Mouse (Mus musculus) myocyte (in vitro differentiated cells): Measurements from ENCODE around the gene Mrpl54. TPM values are rescaled to one million over a fixed set of nuclear protein-coding genes. Genes with fewer than 3 reads are reported as not detected.

Experiments used
- H3K27me3 ChIP-seq: one replicate; pipeline ENCODE4 v1.6.1; 2011; ENCODE audit not compliant: control insufficient read depth, insufficient read depth, insufficient read length
- H3K36me3 ChIP-seq: one replicate; pipeline ENCODE4 v1.6.1; 2011; ENCODE audit not compliant: control insufficient read depth, insufficient read depth
- H3K4me2 ChIP-seq: one replicate; pipeline ENCODE4 v1.6.1; 2011; ENCODE audit warnings: low read depth, control low read depth
- H3K4me3 ChIP-seq: one replicate; pipeline ENCODE4 v1.5.1; 2011; ENCODE audit warnings: mild to moderate bottlenecking, control low read depth, moderate library complexity
- H3K79me2 ChIP-seq: one replicate; pipeline ENCODE4 v1.6.1; 2011; ENCODE audit not compliant: control insufficient read depth, insufficient read depth
- H3ac ChIP-seq: one replicate; pipeline ENCODE4 v1.6.1; 2011; ENCODE audit not compliant: control insufficient read depth, insufficient read length
- CEBPB ChIP-seq: IDR thresholded peaks from 2 replicates; pipeline ENCODE4 v1.6.1; 2011; ENCODE audit warnings: mild to moderate bottlenecking, moderate library complexity; ENCODE audit not compliant: poor library complexity, insufficient read depth, severe bottlenecking
- E2F4 ChIP-seq: IDR thresholded peaks from one replicate; pipeline ENCODE4 v1.6.1; 2011; ENCODE audit warnings: mild to moderate bottlenecking, control low read depth, moderate library complexity; ENCODE audit not compliant: insufficient read depth
- MAX ChIP-seq: IDR thresholded peaks from one replicate; pipeline ENCODE4 v1.6.1; 2011; ENCODE audit warnings: low read depth, mild to moderate bottlenecking, control low read depth
- MYOD1 ChIP-seq, 3 experiments: IDR thresholded peaks; one replicate each; pipeline ENCODE4 v1.6.1; 2011; ENCODE audit warnings: control low read depth in 2 of 3, low read depth in 2 of 3, mild to moderate bottlenecking in 2 of 3, moderate library complexity in 1 of 3; ENCODE audit not compliant: insufficient read length in 2 of 3, control insufficient read depth in 1 of 3
- MYOG ChIP-seq, 3 experiments: IDR thresholded peaks; one replicate each; pipeline ENCODE4 v1.6.1; 2011; ENCODE audit warnings: control low read depth in 2 of 3, low read depth in 2 of 3, mild to moderate bottlenecking in 2 of 3; ENCODE audit not compliant: insufficient read length in 2 of 3, control insufficient read depth in 1 of 3, insufficient read depth in 1 of 3
- POLR2A ChIP-seq: IDR thresholded peaks from one replicate; pipeline ENCODE4 v1.6.1; 2011; ENCODE audit warnings: low read depth, mild to moderate bottlenecking, control low read depth, moderate library complexity; ENCODE audit not compliant: insufficient read length
- POLR2AphosphoS2 ChIP-seq: IDR thresholded peaks from one replicate; pipeline ENCODE4 v1.6.1; 2011; ENCODE audit warnings: low read depth, control low read depth; ENCODE audit not compliant: insufficient read length
- REST ChIP-seq: IDR thresholded peaks from one replicate; pipeline ENCODE4 v1.6.1; 2011; ENCODE audit warnings: mild to moderate bottlenecking, control low read depth, moderate library complexity; ENCODE audit not compliant: insufficient read depth, insufficient read length
- SRF ChIP-seq: IDR thresholded peaks from one replicate; pipeline ENCODE4 v1.6.1; 2011; ENCODE audit warnings: low read depth; ENCODE audit not compliant: control insufficient read depth, insufficient read length
- TCF12 ChIP-seq: IDR thresholded peaks from one replicate; pipeline ENCODE4 v1.6.1; 2011; ENCODE audit warnings: mild to moderate bottlenecking, control low read depth; ENCODE audit not compliant: poor library complexity, insufficient read depth, severe bottlenecking
- TCF3 ChIP-seq: IDR thresholded peaks from one replicate; pipeline ENCODE4 v1.6.1; 2011; ENCODE audit warnings: low read depth, control low read depth; ENCODE audit not compliant: insufficient read length
- USF1 ChIP-seq: IDR thresholded peaks from one replicate; pipeline ENCODE4 v1.6.1; 2011; ENCODE audit warnings: low read depth, mild to moderate bottlenecking, control low read depth, moderate library complexity
- polyA plus RNA-seq: library from polyadenylated mRNA; unstranded; fragments of >200 nt; fragmentation: generic; extraction: Trizol; gene quantifications from one replicate; pipeline ENCODE4 v1.2.1, GENCODE M21; 2012; ENCODE audit warnings: missing spikeins

The Mrpl54 gene
- polyA plus RNA-seq = 167 TPM

DNA sequence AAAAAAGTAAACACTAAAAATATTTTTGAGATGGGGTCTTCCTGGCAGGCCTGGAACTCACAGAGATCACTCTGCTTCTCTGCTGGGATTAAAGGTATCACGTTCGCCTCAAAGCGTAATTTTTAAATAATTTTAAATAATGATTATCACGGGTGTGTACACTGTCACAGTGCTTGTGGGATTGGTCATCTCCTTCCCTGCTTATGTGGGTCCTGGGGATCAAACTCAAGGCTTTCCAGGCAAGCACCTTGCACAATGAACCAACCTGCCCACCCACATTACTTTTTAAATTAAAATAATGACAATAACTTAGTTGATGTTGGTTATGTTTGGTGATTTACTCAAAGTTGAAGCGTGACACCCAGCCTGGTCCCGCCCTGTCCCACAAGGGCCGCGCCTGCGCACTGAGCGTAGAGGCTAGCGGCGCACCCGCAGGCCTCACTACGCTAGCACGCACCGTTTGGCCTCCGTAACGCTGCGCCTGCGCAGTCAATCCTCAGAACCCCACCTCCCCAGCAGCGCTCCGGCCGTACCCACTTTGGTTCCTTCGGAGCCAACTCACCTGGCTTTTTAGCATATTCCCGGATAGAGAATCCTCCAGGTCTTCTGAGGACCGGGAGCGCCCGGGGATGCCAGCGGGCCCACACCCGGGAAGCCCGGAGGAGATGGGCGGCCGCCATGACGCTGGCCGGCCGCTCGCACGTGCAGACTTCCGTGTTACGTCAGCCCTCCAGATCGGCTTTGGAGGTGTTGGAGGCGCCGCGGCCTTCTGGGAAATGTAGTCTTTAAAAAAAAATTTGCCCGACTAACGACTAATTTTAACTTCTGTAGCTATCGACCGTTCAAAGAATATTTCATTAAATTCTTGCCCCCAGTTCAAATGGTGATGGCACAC, at the start of gene Mrpl54, which contains the start of gene Apba3:
Gene Mrpl54, minus strand, starts transcription at position 724 of the 895 bp plus-strand sequence.
Gene Apba3, plus strand, starts transcription at position 750 of the 895 bp plus-strand sequence.
- peaks cover 34% of the 10 kb centered on the region for H3K79me2 ChIP-seq
- no peaks in the 10 kb centered on the region for H3K27me3 ChIP-seq
- TF ChIP-seq POLR2AphosphoS2 (peak; percentile 86), REST (no peak), MYOD1 (IDR thresholded peaks at IDR 0.05; ENCODE audit: control insufficient read depth in 1 of 3, insufficient read length in 2 of 3, low read depth in 2 of 3) (peak in 1 of 3 experiments; percentile 2), TCF3 (no peak), USF1 (peak; percentile 25), CEBPB (peak; percentile 49; the same call in 1 of the 2 replicates), MAX (peak; percentile 29), POLR2A (peak; percentile 90)
- H3K4me3 ChIP-seq = peak within 1 kb of the TSS; percentile 86
- H3ac ChIP-seq = peak within 1 kb of the TSS; percentile 26
- no peaks in the 10 kb centered on the region for H3K36me3 ChIP-seq
- H3K4me2 ChIP-seq = peak within 1 kb of the TSS; percentile 75

DNA sequence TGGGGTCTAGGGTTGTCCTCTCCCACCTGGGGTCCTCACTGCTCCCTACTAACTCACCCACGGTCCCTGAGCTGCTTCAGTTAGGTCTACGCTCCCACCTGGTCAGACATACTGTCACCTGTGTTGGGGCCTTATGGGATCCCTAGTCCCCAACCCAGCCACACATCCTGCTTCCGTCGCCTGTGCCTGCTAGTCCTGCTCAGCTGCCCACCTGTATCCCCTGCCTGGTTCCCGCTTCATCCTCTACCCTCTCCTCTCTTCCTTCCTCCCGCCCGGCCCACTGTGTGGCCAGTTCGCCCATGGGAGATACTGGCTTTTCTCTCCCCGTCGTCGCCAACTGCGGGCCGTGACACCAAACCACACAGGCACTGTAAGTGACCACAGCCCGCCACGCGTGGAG, 48.9 kb upstream of the Mrpl54 start:
- no peak overlapping the region for H3K4me2 ChIP-seq
- no peaks in the 10 kb centered on the region for H3K36me3 ChIP-seq
- H3K27me3 ChIP-seq = no peaks in the 10 kb centered on the region
- no peak overlapping the region for H3K4me3 ChIP-seq
- no peaks in the 10 kb centered on the region for H3K79me2 ChIP-seq
- TF ChIP-seq USF1 (no peak), REST (no peak), MYOG (IDR thresholded peaks at IDR 0.05; ENCODE audit: control insufficient read depth in 1 of 3, insufficient read depth in 1 of 3, insufficient read length in 2 of 3, low read depth in 2 of 3) (no peak), CEBPB (no peak), TCF12 (no peak), POLR2A (no peak), MAX (no peak), E2F4 (no peak), TCF3 (no peak), POLR2AphosphoS2 (no peak), SRF (no peak), MYOD1 (IDR thresholded peaks at IDR 0.05; ENCODE audit: control insufficient read depth in 1 of 3, insufficient read length in 2 of 3, low read depth in 2 of 3) (no peak)
- H3ac ChIP-seq = no peak overlapping the region

- Histone ChIP-seq H3ac (no peak overlapping the region), H3K36me3 (no peaks in the 10 kb centered on the region), H3K4me3 (no peak overlapping the region), H3K4me2 (no peak overlapping the region), H3K27me3 (no peaks in the 10 kb centered on the region), H3K79me2 (no peaks in the 10 kb centered on the region)
- peak; percentile 32 for TF ChIP-seq USF1
- no peak for TF ChIP-seq E2F4
These were observed 47.5 kb upstream of the Mrpl54 start for GRCm38 (mm10) chr10:81314201-81314600.

DNA sequence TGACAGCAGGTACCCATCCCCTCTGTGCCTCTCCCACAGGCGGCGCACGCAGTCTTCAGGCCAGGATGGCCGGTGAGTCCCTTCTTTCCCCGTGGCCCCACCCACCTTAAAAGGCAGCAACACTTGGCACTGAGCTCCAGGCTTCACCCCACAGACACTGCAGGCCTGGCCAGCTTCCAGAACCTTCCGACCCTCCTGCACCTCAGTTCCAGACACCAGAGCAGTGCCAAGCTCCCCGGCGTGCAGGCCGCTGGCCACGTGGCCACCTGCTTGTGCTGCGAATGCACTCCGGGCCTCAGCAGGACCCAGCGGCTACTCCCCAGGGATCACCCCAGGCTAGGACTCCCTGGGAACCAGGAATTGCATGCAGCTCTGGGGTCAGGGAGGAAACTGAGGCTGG, 46.8 kb upstream of the Mrpl54 start:
- no peaks in the 10 kb centered on the region for H3K79me2 ChIP-seq
- H3K4me2 ChIP-seq = no peak overlapping the region
- no peaks in the 10 kb centered on the region for H3K36me3 ChIP-seq
- no peak overlapping the region for H3ac ChIP-seq
- H3K4me3 ChIP-seq = no peak overlapping the region
- TF ChIP-seq SRF (no peak), MAX (no peak), POLR2AphosphoS2 (no peak), E2F4 (no peak), MYOD1 (IDR thresholded peaks at IDR 0.05; ENCODE audit: control insufficient read depth in 1 of 3, insufficient read length in 2 of 3, low read depth in 2 of 3) (no peak), TCF12 (no peak), TCF3 (no peak), CEBPB (no peak), REST (no peak), POLR2A (no peak), MYOG (IDR thresholded peaks at IDR 0.05; ENCODE audit: control insufficient read depth in 1 of 3, insufficient read depth in 1 of 3, insufficient read length in 2 of 3, low read depth in 2 of 3) (no peak), USF1 (no peak)
- H3K27me3 ChIP-seq = no peaks in the 10 kb centered on the region

DNA sequence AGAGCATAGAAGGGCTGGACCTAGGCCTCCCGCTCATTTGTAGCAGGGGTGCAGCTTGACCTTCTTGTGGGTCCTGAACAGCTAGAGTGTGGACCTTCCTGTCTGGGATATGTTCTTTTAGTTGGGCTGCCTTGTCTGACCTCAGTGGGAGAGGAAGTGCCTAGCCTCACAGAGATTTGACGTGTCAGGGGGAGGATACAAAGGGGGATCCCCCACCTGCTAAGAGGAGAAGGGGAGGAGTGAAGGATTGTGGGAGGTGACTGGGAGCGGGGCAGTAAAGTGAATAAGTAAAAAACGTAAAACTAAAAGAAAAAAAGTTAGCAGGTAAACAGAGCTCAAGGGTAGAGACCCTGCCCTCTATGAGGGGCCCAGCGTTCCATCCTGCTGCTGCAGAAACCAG, 42.8 kb upstream of the Mrpl54 start:
- Histone ChIP-seq H3ac (no peak overlapping the region), H3K79me2 (no peaks in the 10 kb centered on the region), H3K27me3 (no peaks in the 10 kb centered on the region), H3K36me3 (no peaks in the 10 kb centered on the region), H3K4me3 (no peak overlapping the region), H3K4me2 (no peak overlapping the region)
- TF ChIP-seq MAX (no peak), TCF3 (no peak), E2F4 (no peak), USF1 (no peak), CEBPB (no peak), REST (no peak), TCF12 (no peak), MYOG (IDR thresholded peaks at IDR 0.05; ENCODE audit: control insufficient read depth in 1 of 3, insufficient read depth in 1 of 3, insufficient read length in 2 of 3, low read depth in 2 of 3) (no peak), POLR2A (no peak), POLR2AphosphoS2 (no peak), MYOD1 (IDR thresholded peaks at IDR 0.05; ENCODE audit: control insufficient read depth in 1 of 3, insufficient read length in 2 of 3, low read depth in 2 of 3) (no peak), SRF (no peak)
